Mouse (Mus musculus): Measurements from ENCODE around the gene Smarcc2. TPM values are rescaled to one million over a fixed set of nuclear protein-coding genes. Genes with fewer than 3 reads are reported as not detected.

Smarcc2 gene
- polyA plus RNA-seq, 1 experiment from 2014 or later, result 109 TPM

DNA sequence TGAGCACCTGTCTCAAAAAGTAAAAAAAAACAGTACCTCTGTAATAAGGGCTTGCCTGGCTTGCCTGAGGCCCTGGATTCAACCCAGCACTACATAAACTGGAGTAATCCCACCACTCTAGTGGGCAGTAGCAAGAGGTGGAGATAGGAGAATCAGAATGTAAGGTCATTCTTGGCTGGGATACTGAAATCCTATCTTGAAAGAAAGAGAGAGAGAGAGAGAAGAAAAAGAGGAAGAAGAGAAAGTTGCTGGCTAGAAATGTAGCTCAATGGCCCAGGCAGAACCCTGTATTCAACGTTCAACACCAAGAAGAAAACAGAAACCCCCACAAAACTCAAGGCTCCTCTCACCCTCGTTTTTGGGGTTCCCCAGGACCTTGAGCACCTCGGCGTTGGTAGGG is 36.9 kb downstream of the Smarcc2 start:
- no peaks in the 10 kb centered on the region for H3K27me3 ChIP-seq (ENCODE audit: control insufficient read depth, insufficient read depth, low read length)
- H3K4me3 ChIP-seq (ENCODE audit: low read depth, low read length), result no peak overlapping the region
- ATAC-seq (replicated peaks; ENCODE audit: insufficient number of reproducible peaks, low FRiP score, low TSS enrichment, low read depth) (no peak), DNase-seq (ENCODE audit: low spot score) (no peak)
- no peak overlapping the region for H3K4me2 ChIP-seq (ENCODE audit: low read depth, low read length)
- WGBS, result 88% methylated on average over 4 of the region's 4 CpGs
- H3K27ac ChIP-seq (replicated peaks; ENCODE audit: low read depth, low read length), result no peak overlapping the region
- no peak overlapping the region for H3K9ac ChIP-seq (replicated peaks; ENCODE audit: low read length)
- H3K9me3 ChIP-seq (replicated peaks; ENCODE audit: control insufficient read depth, low read length), result no peaks in the 10 kb centered on the region
- no peaks in the 10 kb centered on the region for H3K36me3 ChIP-seq (replicated peaks; ENCODE audit: control insufficient read depth, insufficient read depth, low read depth, low read length)
- H3K4me1 ChIP-seq (ENCODE audit: control insufficient read depth, insufficient read depth, low read length), result peaks cover 4% of the 10 kb centered on the region; the same call in 1 of the 2 replicates

DNA sequence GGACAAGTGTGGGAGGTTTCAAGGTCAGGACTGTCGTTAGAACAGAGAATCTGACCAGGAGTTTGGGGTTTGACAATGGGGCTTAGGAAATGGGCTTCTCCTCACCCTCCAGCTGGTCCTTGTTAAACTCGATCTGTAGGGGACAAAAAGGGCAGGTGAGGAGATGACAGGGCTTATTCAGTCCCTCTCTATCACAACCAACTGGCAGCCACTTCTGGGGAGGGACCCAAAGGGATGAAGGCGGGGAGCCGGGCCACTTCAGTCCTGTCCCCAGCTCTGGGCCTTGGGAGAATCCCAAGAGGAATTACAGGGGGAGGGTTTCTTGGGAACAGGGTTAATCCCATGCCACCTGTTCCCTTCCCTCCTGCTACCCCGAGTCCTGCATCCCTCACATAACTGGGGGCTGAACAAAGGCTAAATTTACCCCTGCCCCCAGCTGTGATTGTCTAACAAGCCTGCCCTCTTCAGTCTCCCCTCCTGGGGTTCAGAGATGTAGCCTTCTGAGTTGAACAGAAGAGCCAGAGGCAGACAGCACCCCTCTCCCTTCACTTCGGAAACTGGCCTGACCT is 37.5 kb downstream of the Smarcc2 start:
- DNase-seq (ENCODE audit: low spot score), result no peak
- no peak overlapping the region for H3K27ac ChIP-seq (replicated peaks; ENCODE audit: low read depth, low read length)
- no peak for ATAC-seq (replicated peaks; ENCODE audit: insufficient number of reproducible peaks, low FRiP score, low TSS enrichment, low read depth)
- H3K4me2 ChIP-seq (ENCODE audit: low read depth, low read length), result no peak overlapping the region
- H3K9ac ChIP-seq (replicated peaks; ENCODE audit: low read length), result 0 out of 2 replicates have a peak overlapping the region, but pooled peaks have one; percentile 11
- WGBS, result 39% methylated on average over 6 of the region's 6 CpGs
- no peaks in the 10 kb centered on the region for H3K27me3 ChIP-seq (ENCODE audit: control insufficient read depth, insufficient read depth, low read length)
- H3K4me3 ChIP-seq (ENCODE audit: low read depth, low read length), result no peak overlapping the region
- no peaks in the 10 kb centered on the region for H3K36me3 ChIP-seq (replicated peaks; ENCODE audit: control insufficient read depth, insufficient read depth, low read depth, low read length)
- no peaks in the 10 kb centered on the region for H3K9me3 ChIP-seq (replicated peaks; ENCODE audit: control insufficient read depth, low read length)
- peaks cover 4% of the 10 kb centered on the region; the same call in 1 of the 2 replicates for H3K4me1 ChIP-seq (ENCODE audit: control insufficient read depth, insufficient read depth, low read length)

GRCm38 (mm10) chr10:128497134-128497737 is 38.2 kb downstream of the Smarcc2 start:
- H3K27me3 ChIP-seq (ENCODE audit: control insufficient read depth, insufficient read depth, low read length), result no peaks in the 10 kb centered on the region
- no peak overlapping the region for H3K4me2 ChIP-seq (ENCODE audit: low read depth, low read length)
- peaks cover 4% of the 10 kb centered on the region; the same call in 1 of the 2 replicates for H3K4me1 ChIP-seq (ENCODE audit: control insufficient read depth, insufficient read depth, low read length)
- no peaks in the 10 kb centered on the region for H3K36me3 ChIP-seq (replicated peaks; ENCODE audit: control insufficient read depth, insufficient read depth, low read depth, low read length)
- H3K4me3 ChIP-seq (ENCODE audit: low read depth, low read length), result no peak overlapping the region
- 32% methylated on average over 6 of the region's 6 CpGs for WGBS
- DNase-seq (ENCODE audit: low spot score) (no peak), ATAC-seq (replicated peaks; ENCODE audit: insufficient number of reproducible peaks, low FRiP score, low TSS enrichment, low read depth) (no peak)
- no peak overlapping the region for H3K9ac ChIP-seq (replicated peaks; ENCODE audit: low read length)
- no peak overlapping the region for H3K27ac ChIP-seq (replicated peaks; ENCODE audit: low read depth, low read length)
- H3K9me3 ChIP-seq (replicated peaks; ENCODE audit: control insufficient read depth, low read length), result no peaks in the 10 kb centered on the region

- under 1% methylated on average over 27 of the region's 27 CpGs for WGBS
- ATAC-seq (replicated peaks; ENCODE audit: insufficient number of reproducible peaks, low FRiP score, low TSS enrichment, low read depth), result peak; percentile 84
- DNase-seq (ENCODE audit: low spot score), result peak; percentile 96
- Histone ChIP-seq H3K27ac (replicated peaks; ENCODE audit: low read depth, low read length) (no peak within 1 kb of the TSS; the same call in 1 of the 2 replicates), H3K4me1 (ENCODE audit: control insufficient read depth, insufficient read depth, low read length) (peaks cover 4% of the 10 kb centered on the region; the same call in 1 of the 2 replicates), H3K9ac (replicated peaks; ENCODE audit: low read length) (peak within 1 kb of the TSS; percentile 58), H3K4me3 (ENCODE audit: low read depth, low read length) (peak within 1 kb of the TSS; percentile 49), H3K36me3 (replicated peaks; ENCODE audit: control insufficient read depth, insufficient read depth, low read depth, low read length) (no peaks in the 10 kb centered on the region), H3K9me3 (replicated peaks; ENCODE audit: control insufficient read depth, low read length) (no peaks in the 10 kb centered on the region), H3K4me2 (ENCODE audit: low read depth, low read length) (peak within 1 kb of the TSS; percentile 79), H3K27me3 (ENCODE audit: control insufficient read depth, insufficient read depth, low read length) (no peaks in the 10 kb centered on the region)
These were observed 39.5 kb downstream of the Smarcc2 start, which contains the start of gene Myl6b for GRCm38 (mm10) chr10:128498590-128498989. Myl6b (minus strand) TSS chr10:128498685.

GRCm38 (mm10) chr10:128499116-128499671 is 40.1 kb downstream of the Smarcc2 start:
- peaks cover 4% of the 10 kb centered on the region; the same call in 1 of the 2 replicates for H3K4me1 ChIP-seq (ENCODE audit: control insufficient read depth, insufficient read depth, low read length)
- no peaks in the 10 kb centered on the region for H3K36me3 ChIP-seq (replicated peaks; ENCODE audit: control insufficient read depth, insufficient read depth, low read depth, low read length)
- DNase-seq (ENCODE audit: low spot score) (peak; percentile 56), ATAC-seq (replicated peaks; ENCODE audit: insufficient number of reproducible peaks, low FRiP score, low TSS enrichment, low read depth) (0 out of 2 replicates have a peak, but pooled peaks have one; percentile 4)
- H3K27me3 ChIP-seq (ENCODE audit: control insufficient read depth, insufficient read depth, low read length), result no peaks in the 10 kb centered on the region
- no peaks in the 10 kb centered on the region for H3K9me3 ChIP-seq (replicated peaks; ENCODE audit: control insufficient read depth, low read length)
- 3% methylated on average over 21 of the region's 21 CpGs for WGBS
- H3K4me3 ChIP-seq (ENCODE audit: low read depth, low read length), result peak overlapping the region; percentile 49
- peak overlapping the region; percentile 58 for H3K9ac ChIP-seq (replicated peaks; ENCODE audit: low read length)
- peak overlapping the region; percentile 79 for H3K4me2 ChIP-seq (ENCODE audit: low read depth, low read length)
- H3K27ac ChIP-seq (replicated peaks; ENCODE audit: low read depth, low read length), result no peak overlapping the region

DNA sequence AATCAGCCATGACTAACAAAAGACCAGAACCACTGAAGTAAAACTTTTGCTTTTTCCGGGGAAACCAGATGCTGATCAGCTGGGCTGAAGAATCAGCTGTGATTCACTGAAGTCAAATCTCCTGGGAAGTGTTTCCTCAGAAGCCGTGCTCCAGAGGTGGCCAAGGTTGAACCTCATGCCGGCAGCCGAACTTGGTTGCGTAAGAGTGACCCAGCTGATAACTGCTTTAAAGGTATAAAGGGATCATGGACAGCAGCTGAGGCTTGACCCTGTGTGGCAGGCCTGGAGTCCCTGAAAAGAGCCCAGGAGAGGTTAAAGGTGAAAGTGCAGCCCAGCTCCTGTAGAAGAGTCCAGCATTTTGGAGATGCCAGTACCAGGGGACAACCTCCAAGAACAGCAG is 43.3 kb downstream of the Smarcc2 start:
- 72% methylated on average over 5 of the region's 5 CpGs for WGBS
- Histone ChIP-seq H3K4me1 (ENCODE audit: control insufficient read depth, insufficient read depth, low read length) (no peaks in the 10 kb centered on the region), H3K4me2 (ENCODE audit: low read depth, low read length) (no peak overlapping the region), H3K9me3 (replicated peaks; ENCODE audit: control insufficient read depth, low read length) (no peaks in the 10 kb centered on the region), H3K27ac (replicated peaks; ENCODE audit: low read depth, low read length) (no peak overlapping the region), H3K4me3 (ENCODE audit: low read depth, low read length) (no peak overlapping the region), H3K27me3 (ENCODE audit: control insufficient read depth, insufficient read depth, low read length) (no peaks in the 10 kb centered on the region), H3K36me3 (replicated peaks; ENCODE audit: control insufficient read depth, insufficient read depth, low read depth, low read length) (no peaks in the 10 kb centered on the region), H3K9ac (replicated peaks; ENCODE audit: low read length) (no peak overlapping the region)
- DNase-seq (ENCODE audit: low spot score), result no peak
- ATAC-seq (replicated peaks; ENCODE audit: insufficient number of reproducible peaks, low FRiP score, low TSS enrichment, low read depth), result no peak

DNA sequence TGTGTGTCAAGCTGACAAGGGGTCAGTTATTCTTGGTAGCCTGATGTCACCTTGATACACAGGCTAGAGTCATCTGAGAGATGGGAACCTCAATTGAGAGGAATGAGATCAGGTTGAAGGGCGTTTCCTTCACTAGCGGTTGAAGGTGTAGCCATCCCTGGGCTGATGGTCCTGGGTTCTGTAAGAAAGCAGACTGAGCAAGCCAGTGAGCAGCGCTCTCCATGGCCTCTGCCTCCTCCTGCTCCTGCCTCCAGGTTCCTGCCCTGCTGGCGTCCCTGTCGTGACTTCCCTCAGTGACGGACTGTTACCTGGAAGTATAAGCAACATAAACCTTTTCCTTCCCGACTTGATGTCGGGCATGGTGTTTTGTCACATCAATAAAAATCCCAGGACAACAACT is 44.5 kb downstream of the Smarcc2 start:
- Histone ChIP-seq H3K27me3 (ENCODE audit: control insufficient read depth, insufficient read depth, low read length) (no peaks in the 10 kb centered on the region), H3K4me1 (ENCODE audit: control insufficient read depth, insufficient read depth, low read length) (no peaks in the 10 kb centered on the region), H3K4me2 (ENCODE audit: low read depth, low read length) (no peak overlapping the region), H3K9ac (replicated peaks; ENCODE audit: low read length) (no peak overlapping the region), H3K36me3 (replicated peaks; ENCODE audit: control insufficient read depth, insufficient read depth, low read depth, low read length) (no peaks in the 10 kb centered on the region), H3K9me3 (replicated peaks; ENCODE audit: control insufficient read depth, low read length) (no peaks in the 10 kb centered on the region), H3K4me3 (ENCODE audit: low read depth, low read length) (no peak overlapping the region), H3K27ac (replicated peaks; ENCODE audit: low read depth, low read length) (no peak overlapping the region)
- ATAC-seq (replicated peaks; ENCODE audit: insufficient number of reproducible peaks, low FRiP score, low TSS enrichment, low read depth), result no peak
- 75% methylated on average over 8 of the region's 8 CpGs for WGBS
- no peak for DNase-seq (ENCODE audit: low spot score)

DNA sequence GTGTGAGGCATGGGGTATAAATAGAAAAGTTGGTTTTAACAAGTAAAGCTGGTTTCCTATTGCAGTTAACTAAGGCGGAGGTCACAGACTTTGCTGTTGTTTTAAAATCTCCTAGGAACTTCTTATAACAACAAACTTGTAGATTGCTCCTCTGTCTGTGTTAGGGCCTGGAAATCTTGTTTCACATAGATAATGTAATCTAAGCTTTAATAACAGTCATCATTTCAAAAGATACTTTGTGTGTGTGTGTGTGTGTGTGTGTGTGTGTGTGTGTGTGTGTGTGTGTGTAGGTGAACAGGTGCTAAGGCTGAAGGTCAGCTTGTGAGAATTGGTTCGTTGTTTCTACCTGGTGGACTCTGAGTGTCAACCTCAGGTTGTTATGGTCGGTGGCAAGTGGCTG is 45.0 kb downstream of the Smarcc2 start:
- H3K4me2 ChIP-seq (ENCODE audit: low read depth, low read length), result no peak overlapping the region
- no peaks in the 10 kb centered on the region for H3K27me3 ChIP-seq (ENCODE audit: control insufficient read depth, insufficient read depth, low read length)
- H3K9ac ChIP-seq (replicated peaks; ENCODE audit: low read length), result no peak overlapping the region
- DNase-seq (ENCODE audit: low spot score), result no peak
- H3K27ac ChIP-seq (replicated peaks; ENCODE audit: low read depth, low read length), result no peak overlapping the region
- ATAC-seq (replicated peaks; ENCODE audit: insufficient number of reproducible peaks, low FRiP score, low TSS enrichment, low read depth), result no peak
- no peaks in the 10 kb centered on the region for H3K9me3 ChIP-seq (replicated peaks; ENCODE audit: control insufficient read depth, low read length)
- no peak overlapping the region for H3K4me3 ChIP-seq (ENCODE audit: low read depth, low read length)
- H3K36me3 ChIP-seq (replicated peaks; ENCODE audit: control insufficient read depth, insufficient read depth, low read depth, low read length), result no peaks in the 10 kb centered on the region
- no peaks in the 10 kb centered on the region for H3K4me1 ChIP-seq (ENCODE audit: control insufficient read depth, insufficient read depth, low read length)
- WGBS, result 79% methylated on average over 3 of the region's 3 CpGs
